ENCODE assay signal across 9 mouse cellular contexts in genomic region chr13:56563075-56563474, GRCm38 (mm10). TPM values are rescaled to one million over a fixed set of nuclear protein-coding genes. Genes with fewer than 3 reads are reported as not detected.
A peak's percentile ranks its signal among the peaks of the same experiment; 100 is the strongest.
DNase-seq lines count a peak whose midpoint lies in the region; ATAC-seq and TF ChIP-seq lines count a peak whose summit lies in the region.
"Had no signal": no experiment of that assay in that cellular context is flagged by ENCODE, and none has a peak within 500 bp of the region (broad histone marks: within the 10 kb centered on the region; RNA-seq: fewer than 3 reads in every experiment).

No protein-coding gene starts in this region.

- H3K9me3 ChIP-seq in kidney, embryonic 16.5 days (ENCODE audit: low read length) = no peaks in the 10 kb centered on the region
- H3K9me3 ChIP-seq: embryonic facial prominence, embryonic 13.5 days; neural tube, embryonic 13.5 days had no signal

- no peak for TF ChIP-seq POLR2A in lung, adult 2 months (IDR thresholded peaks at IDR 0.05; ENCODE audit: borderline replicate concordance, extremely low read depth, low read depth, low read length)

- no peak overlapping the region for H3K27ac ChIP-seq in kidney, embryonic 16.5 days (ENCODE audit: low read length)
- H3K27ac ChIP-seq: embryonic facial prominence, embryonic 13.5 days; neural tube, embryonic 13.5 days had no signal

- no peak overlapping the region for H3K4me2 ChIP-seq in kidney, embryonic 16.5 days (replicated peaks; ENCODE audit: low read depth, low read length)
- H3K4me2 ChIP-seq: embryonic facial prominence, embryonic 13.5 days; neural tube, embryonic 13.5 days had no signal

- WGBS in kidney, embryonic 16.5 days = 38% methylated on average over 6 of the region's 6 CpGs
- 32% methylated on average over 6 of the region's 6 CpGs for WGBS in lung, adult 2 months

- no peaks in the 10 kb centered on the region for H3K27me3 ChIP-seq in kidney, embryonic 16.5 days (ENCODE audit: insufficient read depth, low read length)
- H3K27me3 ChIP-seq: embryonic facial prominence, embryonic 13.5 days; neural tube, embryonic 13.5 days had no signal

- 0 out of 2 replicates have a peak, but pooled peaks cover 14% of the 10 kb centered on the region for H3K4me1 ChIP-seq in kidney, embryonic 16.5 days (ENCODE audit: insufficient read depth, low read length)
- H3K4me1 ChIP-seq in lung, adult 2 months (ENCODE audit: control insufficient read depth, insufficient read depth, low read length) = no peaks in the 10 kb centered on the region

- no peak overlapping the region for H3K4me3 ChIP-seq in kidney, embryonic 16.5 days (ENCODE audit: low read length)
- no peak overlapping the region for H3K4me3 ChIP-seq in lung, adult 2 months (replicated peaks; ENCODE audit: extremely low read depth, low read depth, low read length)
- H3K4me3 ChIP-seq: embryonic facial prominence, embryonic 13.5 days; neural tube, embryonic 13.5 days had no signal

- ATAC-seq in kidney, embryonic 16.5 days (ENCODE audit: low FRiP score, low TSS enrichment) = no peak
- no peak for ATAC-seq in frontal cortex, adult (ENCODE audit: low TSS enrichment)

- no peak overlapping the region for H3K9ac ChIP-seq in kidney, embryonic 16.5 days (replicated peaks; ENCODE audit: low read length)
- H3K9ac ChIP-seq: embryonic facial prominence, embryonic 13.5 days; neural tube, embryonic 13.5 days had no signal

- peak; percentile 83 for TF ChIP-seq CTCF in lung, adult 2 months (IDR thresholded peaks at IDR 0.05; ENCODE audit: insufficient read depth, low read length)

- peak; percentile 35 for DNase-seq in kidney, adult 18-20 months
- peak; percentile 41 for DNase-seq in urinary bladder, postnatal 25 days (ENCODE audit: low spot score)
- no peak for DNase-seq in urinary bladder, adult 2 months (ENCODE audit: low spot score)
- DNase-seq in embryo, embryonic 10.5 days (ENCODE audit: low spot score) = peak; percentile 58
- peak; percentile 30 for DNase-seq in lung, adult 2 months

- H3K36me3 ChIP-seq in kidney, embryonic 16.5 days (ENCODE audit: insufficient read depth, low read length) = no peaks in the 10 kb centered on the region
- H3K36me3 ChIP-seq: embryonic facial prominence, embryonic 13.5 days; neural tube, embryonic 13.5 days had no signal

RNA-seq across cellular contexts. Expression of gene Lect2, which starts 14.8 kb away (rescaled TPM):
- 1.1 and 1.2 TPM in 2 replicates for polyA plus RNA-seq in kidney, embryonic 16.5 days (2015; fragmentation: Nextera tagmentation; extraction: Ambion mirVana)
- not detected in 2 replicates for polyA plus RNA-seq in urinary bladder, adult 2 months (2012; rRNA removed)
- not detected in 2 replicates for polyA plus RNA-seq in lung, adult 2 months (2012; rRNA removed)
- polyA plus RNA-seq: embryonic facial prominence, embryonic 13.5 days; neural tube, embryonic 13.5 days had no signal

RNA-seq across cellular contexts. Expression of gene Fbxl21, which starts 40.8 kb away (rescaled TPM):
- polyA plus RNA-seq in kidney, embryonic 16.5 days (2015; fragmentation: Nextera tagmentation; extraction: Ambion mirVana) = 2.0 and 2.8 TPM in 2 replicates
- polyA plus RNA-seq in urinary bladder, adult 2 months (2012; rRNA removed) = 2.8 and 3.7 TPM in 2 replicates
- 1.2 and 1.3 TPM in 2 replicates for polyA plus RNA-seq in lung, adult 2 months (2012; rRNA removed)

RNA-seq across cellular contexts. Expression of gene Tgfbi, which starts 46.2 kb away (rescaled TPM):
- polyA plus RNA-seq in kidney, embryonic 16.5 days (2015; fragmentation: Nextera tagmentation; extraction: Ambion mirVana) = 133 and 135 TPM in 2 replicates
- polyA plus RNA-seq in urinary bladder, adult 2 months (2012; rRNA removed) = 151 and 155 TPM in 2 replicates
- 50.8 and 53.9 TPM in 2 replicates for polyA plus RNA-seq in lung, adult 2 months (2012; rRNA removed)
